Mouse (Mus musculus) hindbrain, embryonic 12.5 days (tissue): ENCODE measurements around the gene Ptpn12. TPM values are rescaled to one million over a fixed set of nuclear protein-coding genes. Genes with fewer than 3 reads are reported as not detected.

Experiments
- ATAC-seq: fragments of 200-750 bp; cut with Nextera tagmentation; 2 replicates; pipeline ENCODE4 v1.8.0; 2017; ENCODE audit warnings: moderate TSS enrichment; ENCODE audit not compliant: low FRiP score
- H3K27ac ChIP-seq: fragments of 300-500 bp; sonication (generic); 2 replicates; pipeline ENCODE4 v1.5.1; 2016; ENCODE audit warnings: mild to moderate bottlenecking
- H3K27me3 ChIP-seq: fragments of 300-500 bp; sonication (generic); 2 replicates; pipeline ENCODE4 v1.6.1; 2016; ENCODE audit warnings: mild to moderate bottlenecking
- H3K36me3 ChIP-seq: fragments of 300-500 bp; sonication (generic); 2 replicates; pipeline ENCODE4 v1.6.1; 2016; ENCODE audit warnings: mild to moderate bottlenecking
- H3K4me1 ChIP-seq: fragments of 300-500 bp; sonication (generic); 2 replicates; pipeline ENCODE4 v1.6.1; 2016
- H3K4me2 ChIP-seq: fragments of 300-500 bp; sonication (generic); replicated peaks from 2 replicates; pipeline ENCODE4 v1.6.1; 2016; ENCODE audit warnings: mild to moderate bottlenecking
- H3K4me3 ChIP-seq: fragments of 300-500 bp; sonication (generic); 2 replicates; pipeline ENCODE4 v1.5.1; 2016; ENCODE audit warnings: mild to moderate bottlenecking
- H3K9ac ChIP-seq: fragments of 300-500 bp; sonication (generic); 2 replicates; pipeline ENCODE4 v1.6.1; 2016; ENCODE audit warnings: mild to moderate bottlenecking, moderate library complexity
- H3K9me3 ChIP-seq: fragments of 300-500 bp; sonication (generic); replicated peaks from 2 replicates; pipeline ENCODE4 v1.6.1; 2016; ENCODE audit warnings: mild to moderate bottlenecking
- WGBS: fragments of 180-500 bp; shearing (Covaris S2); methylation state at CpG from one replicate; pipeline ENCODE4 v1.1.7; 2016; 5-methylcytosine and 5-hydroxymethylcytosine counted together
- polyA plus RNA-seq: library from polyadenylated mRNA; unstranded; fragments of >200 nt; fragmentation: Nextera tagmentation; extraction: Ambion mirVana; gene quantifications from 2 replicates; pipeline ENCODE4 v1.2.1, GENCODE M21; 2016

Ptpn12 gene
- polyA plus RNA-seq, 1 experiment from 2014 or later, result 30.1 TPM

- H3K9me3 ChIP-seq, result no peaks in the 10 kb centered on the region
- no peak for ATAC-seq
- H3K9ac ChIP-seq, result no peak overlapping the region
- H3K4me3 ChIP-seq, result no peak overlapping the region
- no peak overlapping the region for H3K4me2 ChIP-seq
- no peaks in the 10 kb centered on the region for H3K27me3 ChIP-seq
- no peaks in the 10 kb centered on the region for H3K4me1 ChIP-seq
- H3K36me3 ChIP-seq, result no peaks in the 10 kb centered on the region
- WGBS, result 93% methylated on average over 4 of the region's 4 CpGs
- H3K27ac ChIP-seq, result no peak overlapping the region
These were observed 8.6 kb downstream of the Ptpn12 start for GRCm38 (mm10) chr5:21047114-21047513.

GRCm38 (mm10) chr5:21046150-21047048 lies 9.3 kb downstream of the Ptpn12 start:
- H3K4me2 ChIP-seq, result no peak overlapping the region
- WGBS, result 88% methylated on average over 7 of the region's 7 CpGs
- H3K4me1 ChIP-seq, result no peaks in the 10 kb centered on the region
- no peaks in the 10 kb centered on the region for H3K27me3 ChIP-seq
- no peak for ATAC-seq
- H3K9ac ChIP-seq, result no peak overlapping the region
- no peaks in the 10 kb centered on the region for H3K36me3 ChIP-seq
- H3K4me3 ChIP-seq, result no peak overlapping the region
- no peaks in the 10 kb centered on the region for H3K9me3 ChIP-seq
- H3K27ac ChIP-seq, result no peak overlapping the region

GRCm38 (mm10) chr5:21045462-21045861 lies 10.2 kb downstream of the Ptpn12 start:
- WGBS, result 86% methylated on average over 2 of the region's 2 CpGs
- no peak overlapping the region for H3K27ac ChIP-seq
- H3K4me1 ChIP-seq, result no peaks in the 10 kb centered on the region
- H3K4me2 ChIP-seq, result no peak overlapping the region
- H3K4me3 ChIP-seq, result no peak overlapping the region
- ATAC-seq, result no peak
- no peak overlapping the region for H3K9ac ChIP-seq
- H3K9me3 ChIP-seq, result no peaks in the 10 kb centered on the region
- no peaks in the 10 kb centered on the region for H3K36me3 ChIP-seq
- no peaks in the 10 kb centered on the region for H3K27me3 ChIP-seq

GRCm38 (mm10) chr5:21038100-21038499 lies 17.6 kb downstream of the Ptpn12 start:
- Histone ChIP-seq H3K4me1 (peaks cover 11% of the 10 kb centered on the region; the same call in 1 of the 2 replicates), H3K36me3 (no peaks in the 10 kb centered on the region), H3K9ac (no peak overlapping the region), H3K9me3 (no peaks in the 10 kb centered on the region), H3K4me2 (no peak overlapping the region), H3K4me3 (no peak overlapping the region), H3K27ac (no peak overlapping the region), H3K27me3 (no peaks in the 10 kb centered on the region)
- WGBS, result 93% methylated on average over 5 of the region's 5 CpGs
- no peak for ATAC-seq

- Histone ChIP-seq H3K4me2 (no peak overlapping the region), H3K27me3 (no peaks in the 10 kb centered on the region), H3K27ac (no peak overlapping the region), H3K9me3 (no peaks in the 10 kb centered on the region), H3K9ac (no peak overlapping the region), H3K4me1 (peaks cover 11% of the 10 kb centered on the region; the same call in 1 of the 2 replicates), H3K4me3 (no peak overlapping the region), H3K36me3 (no peaks in the 10 kb centered on the region)
- WGBS, result 89% methylated on average over 7 of the region's 7 CpGs
- ATAC-seq, result no peak
These were observed 19.8 kb downstream of the Ptpn12 start for GRCm38 (mm10) chr5:21035689-21036480.

GRCm38 (mm10) chr5:21034388-21034966 lies 21.2 kb downstream of the Ptpn12 start:
- H3K27ac ChIP-seq, result no peak overlapping the region
- H3K4me3 ChIP-seq, result no peak overlapping the region
- H3K9me3 ChIP-seq, result no peaks in the 10 kb centered on the region
- no peaks in the 10 kb centered on the region for H3K27me3 ChIP-seq
- no peak overlapping the region for H3K4me2 ChIP-seq
- H3K9ac ChIP-seq, result no peak overlapping the region
- no peaks in the 10 kb centered on the region for H3K36me3 ChIP-seq
- ATAC-seq, result peak; percentile 62
- H3K4me1 ChIP-seq, result peaks cover 11% of the 10 kb centered on the region; the same call in 1 of the 2 replicates
- 70% methylated on average over 6 of the region's 6 CpGs for WGBS

- H3K36me3 ChIP-seq, result 0 out of 2 replicates have a peak, but pooled peaks cover 3% of the 10 kb centered on the region
- WGBS, result 71% methylated on average over 11 of the region's 11 CpGs
- no peak overlapping the region for H3K27ac ChIP-seq
- H3K9ac ChIP-seq, result no peak overlapping the region
- no peak overlapping the region for H3K4me3 ChIP-seq
- H3K9me3 ChIP-seq, result no peaks in the 10 kb centered on the region
- H3K27me3 ChIP-seq, result no peaks in the 10 kb centered on the region
- peaks cover 11% of the 10 kb centered on the region; the same call in 1 of the 2 replicates for H3K4me1 ChIP-seq
- no peak overlapping the region for H3K4me2 ChIP-seq
- ATAC-seq, result no peak; the same call in 1 of the 2 replicates
These were observed 22.2 kb downstream of the Ptpn12 start for GRCm38 (mm10) chr5:21033382-21034056.

- no peaks in the 10 kb centered on the region for H3K9me3 ChIP-seq
- H3K4me1 ChIP-seq, result peaks cover 11% of the 10 kb centered on the region; the same call in 1 of the 2 replicates
- H3K9ac ChIP-seq, result no peak overlapping the region
- H3K36me3 ChIP-seq, result peaks cover 10% of the 10 kb centered on the region; the same call in 1 of the 2 replicates
- 65% methylated on average over 3 of the region's 3 CpGs for WGBS
- no peak overlapping the region for H3K4me3 ChIP-seq
- H3K27ac ChIP-seq, result no peak overlapping the region
- H3K4me2 ChIP-seq, result no peak overlapping the region
- no peaks in the 10 kb centered on the region for H3K27me3 ChIP-seq
- ATAC-seq, result no peak
These were observed 23.1 kb downstream of the Ptpn12 start for GRCm38 (mm10) chr5:21032626-21033025.

GRCm38 (mm10) chr5:21030226-21030625 lies 25.5 kb downstream of the Ptpn12 start:
- Histone ChIP-seq H3K4me3 (no peak overlapping the region), H3K9me3 (no peaks in the 10 kb centered on the region), H3K36me3 (peaks cover 18% of the 10 kb centered on the region), H3K27me3 (no peaks in the 10 kb centered on the region), H3K4me2 (no peak overlapping the region), H3K27ac (no peak overlapping the region), H3K4me1 (peaks cover 11% of the 10 kb centered on the region; the same call in 1 of the 2 replicates), H3K9ac (no peak overlapping the region)
- no peak for ATAC-seq

GRCm38 (mm10) chr5:21017075-21017474 lies 38.6 kb downstream of the Ptpn12 start:
- H3K9me3 ChIP-seq, result no peaks in the 10 kb centered on the region
- no peaks in the 10 kb centered on the region for H3K27me3 ChIP-seq
- H3K4me3 ChIP-seq, result no peak overlapping the region
- no peak overlapping the region for H3K27ac ChIP-seq
- no peak for ATAC-seq
- no peak overlapping the region for H3K9ac ChIP-seq
- H3K4me1 ChIP-seq, result no peaks in the 10 kb centered on the region
- 66% methylated on average over 5 of the region's 5 CpGs for WGBS
- H3K36me3 ChIP-seq, result peaks cover 48% of the 10 kb centered on the region
- H3K4me2 ChIP-seq, result no peak overlapping the region

GRCm38 (mm10) chr5:21010908-21011307 lies 44.8 kb downstream of the Ptpn12 start:
- no peak for ATAC-seq

GRCm38 (mm10) chr5:21002723-21003122 lies 53.0 kb downstream of the Ptpn12 start:
- WGBS, result 96% methylated on average over 6 of the region's 6 CpGs
- Histone ChIP-seq H3K27me3 (no peaks in the 10 kb centered on the region), H3K9me3 (no peaks in the 10 kb centered on the region), H3K4me2 (no peak overlapping the region), H3K36me3 (peaks cover 70% of the 10 kb centered on the region), H3K9ac (no peak overlapping the region), H3K4me1 (no peaks in the 10 kb centered on the region), H3K27ac (no peak overlapping the region), H3K4me3 (no peak overlapping the region)
- ATAC-seq, result no peak

More at GRCm38 (mm10) chr5:21010908-21011307, 44.8 kb downstream of the Ptpn12 start:
- Histone ChIP-seq H3K4me3 (no peak overlapping the region), H3K4me1 (no peaks in the 10 kb centered on the region), H3K9me3 (no peaks in the 10 kb centered on the region), H3K27ac (no peak overlapping the region), H3K9ac (no peak overlapping the region), H3K27me3 (no peaks in the 10 kb centered on the region), H3K36me3 (peaks cover 45% of the 10 kb centered on the region), H3K4me2 (no peak overlapping the region)
